Mouse (Mus musculus) bone marrow macrophage, adult 2 months (primary cell): ENCODE measurements around the gene Fndc8.

ENCODE experiments used
- CTCF ChIP-seq: IDR thresholded peaks from 2 replicates; pipeline ENCODE4 v1.5.1; 2012; ENCODE audit warnings: low read depth, mild to moderate bottlenecking, low read length, moderate library complexity
- POLR2A ChIP-seq: IDR thresholded peaks from 2 replicates; pipeline ENCODE4 v1.6.1; 2012; ENCODE audit warnings: mild to moderate bottlenecking, low read depth, low read length, borderline replicate concordance

DNA sequence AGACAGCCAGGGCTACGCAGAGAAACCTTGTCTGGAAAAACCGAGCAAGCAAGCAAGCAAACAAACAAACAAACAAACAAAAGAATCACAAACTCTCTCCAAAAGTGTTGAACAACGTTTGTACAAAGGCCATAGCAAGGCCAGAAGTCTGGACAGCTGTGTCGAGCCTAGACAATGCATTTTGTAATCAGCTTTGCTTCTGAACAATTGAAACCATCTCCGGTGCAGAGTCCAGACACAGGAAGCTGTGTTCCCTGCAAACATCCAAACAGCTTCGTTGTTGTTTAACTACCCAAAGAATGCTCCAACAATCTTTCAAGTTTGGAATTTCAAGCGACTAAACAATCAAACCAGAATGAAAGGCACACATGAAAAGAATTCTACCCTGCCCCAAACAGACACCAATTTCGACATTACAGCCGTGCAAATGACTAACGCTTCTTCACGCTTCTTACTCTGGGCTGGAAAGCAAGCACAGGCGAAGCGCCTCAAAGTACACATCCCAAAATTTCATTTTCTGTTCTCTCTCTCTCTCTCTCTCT lies 34.5 kb upstream of the Fndc8 start:
- no peak for TF ChIP-seq POLR2A
- TF ChIP-seq CTCF = no peak
